Mouse (Mus musculus): ENCODE data around the gene Adam1a.
"Not testable (repeated sequence)": the region's sequence is repeated elsewhere in the genome, so short reads cannot be mapped to it uniquely, and the experiment has no call there.

Adam1a gene

GRCm38 (mm10) chr5:121564468-121564895 is 19.2 kb upstream of the Adam1a start:
- DNase-seq (ENCODE audit: low spot score in 2 of 2) = peak; percentile 86 to 89

GRCm38 (mm10) chr5:121562436-121562835 is 17.2 kb upstream of the Adam1a start:
- DNase-seq (ENCODE audit: low spot score in 2 of 2) = no peak

GRCm38 (mm10) chr5:121549196-121549595 is 3.9 kb upstream of the Adam1a start:
- DNase-seq (ENCODE audit: low spot score in 2 of 2) = no peak

GRCm38 (mm10) chr5:121547084-121547483 is 1.8 kb upstream of the Adam1a start:
- DNase-seq (ENCODE audit: low spot score in 2 of 2) = peak in 1 of 2 experiments; percentile 13

GRCm38 (mm10) chr5:121546530-121546895 is 1.2 kb upstream of the Adam1a start:
- DNase-seq (ENCODE audit: low spot score in 2 of 2) = peak; percentile 21 to 49

- peak; percentile 92 to 95 for DNase-seq (ENCODE audit: low spot score in 2 of 2)
Measured at GRCm38 (mm10) chr5:121545793-121546529, 679 bp upstream of the Adam1a start, which contains the start of gene Mapkapk5. Gene Mapkapk5, minus strand, starts transcription at chr5:121545905.

GRCm38 (mm10) chr5:121543370-121543769 is 1.9 kb downstream of the Adam1a start:
- no peak for DNase-seq (ENCODE audit: low spot score in 2 of 2)

GRCm38 (mm10) chr5:121541235-121541634 is 4.0 kb downstream of the Adam1a start:
- no peak for DNase-seq (ENCODE audit: low spot score in 2 of 2)

GRCm38 (mm10) chr5:121540066-121540465 is 5.2 kb downstream of the Adam1a start:
- DNase-seq (ENCODE audit: low spot score in 2 of 2) = no peak

- no peak for DNase-seq (ENCODE audit: low spot score in 2 of 2)
Measured at GRCm38 (mm10) chr5:121537588-121537987, 7.7 kb downstream of the Adam1a start.

- DNase-seq (ENCODE audit: low spot score in 2 of 2) = no peak
Measured at GRCm38 (mm10) chr5:121536921-121537555, 8.2 kb downstream of the Adam1a start.

GRCm38 (mm10) chr5:121535116-121535515 is 10.2 kb downstream of the Adam1a start:
- no peak for DNase-seq (ENCODE audit: low spot score in 2 of 2)

- DNase-seq (ENCODE audit: low spot score in 2 of 2) = no peak
Measured at GRCm38 (mm10) chr5:121534521-121534920, 10.8 kb downstream of the Adam1a start.

GRCm38 (mm10) chr5:121526961-121527360 is 18.3 kb downstream of the Adam1a start:
- no peak for DNase-seq (ENCODE audit: low spot score in 2 of 2)

GRCm38 (mm10) chr5:121526526-121526925 is 18.8 kb downstream of the Adam1a start:
- DNase-seq (ENCODE audit: low spot score in 2 of 2) = no peak

- no peak for DNase-seq (ENCODE audit: low spot score in 2 of 2)
Measured at GRCm38 (mm10) chr5:121525774-121526450, 19.4 kb downstream of the Adam1a start.

GRCm38 (mm10) chr5:121519758-121520157 is 25.5 kb downstream of the Adam1a start:
- DNase-seq (ENCODE audit: low spot score in 2 of 2) = not testable (repeated sequence)

GRCm38 (mm10) chr5:121518983-121519382 is 26.3 kb downstream of the Adam1a start:
- no peak for DNase-seq (ENCODE audit: low spot score in 2 of 2)

GRCm38 (mm10) chr5:121510009-121510408 is 35.3 kb downstream of the Adam1a start:
- no peak for DNase-seq (ENCODE audit: low spot score in 2 of 2)

- DNase-seq (ENCODE audit: low spot score in 2 of 2) = no peak
Measured at GRCm38 (mm10) chr5:121506846-121507245, 38.4 kb downstream of the Adam1a start.

- DNase-seq (ENCODE audit: low spot score in 2 of 2) = no peak
Measured at GRCm38 (mm10) chr5:121503231-121503630, 42.1 kb downstream of the Adam1a start, which contains the start of gene Adam1b. Gene Adam1b, minus strand, starts transcription at chr5:121503435.

GRCm38 (mm10) chr5:121501424-121501996 is 43.8 kb downstream of the Adam1a start:
- DNase-seq (ENCODE audit: low spot score in 2 of 2) = peak in 1 of 2 experiments; percentile 11
